Mouse (Mus musculus) CD4-positive, CD25-positive, alpha-beta regulatory T cell, adult 2 months (primary cell): ENCODE results near the gene Eif3b.

ENCODE experiments used
- DNase-seq: peaks from one replicate; pipeline ENCODE4 v3.0.0-alpha.2; 2012; ENCODE audit warnings: low read depth, low spot score

Gene Eif3b

GRCm38 (mm10) chr5:140481458-140481857, 62.3 kb downstream of the Eif3b start:
- no peak for DNase-seq

GRCm38 (mm10) chr5:140491142-140491541, 72.0 kb downstream of the Eif3b start:
- DNase-seq: no peak

DNA sequence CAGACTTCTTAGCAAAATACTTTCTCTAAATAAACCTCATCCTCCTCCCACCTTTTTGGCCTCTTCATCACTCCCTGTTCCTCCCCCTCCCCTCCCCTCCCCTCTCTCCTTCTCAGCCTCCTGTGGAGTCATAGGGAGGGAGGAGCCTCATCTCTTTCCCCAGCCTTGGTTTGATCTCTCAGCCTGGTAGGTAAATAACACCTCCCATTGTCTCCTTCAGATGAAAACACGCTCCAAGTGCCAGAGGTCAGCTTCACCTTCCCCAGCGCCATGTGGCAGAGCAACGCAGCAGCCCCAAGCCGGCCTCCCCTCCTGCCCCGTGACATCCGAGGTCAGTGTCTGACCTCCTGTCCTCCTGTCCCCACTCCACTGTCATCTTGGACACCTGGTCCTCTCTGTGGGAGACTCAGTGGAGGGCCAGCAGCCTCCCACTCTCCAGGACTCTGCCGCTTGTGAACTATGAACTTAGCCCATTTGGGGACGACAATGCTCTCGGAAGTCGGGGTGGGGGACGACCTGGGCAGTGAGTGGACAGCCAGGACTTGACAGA, 73.6 kb downstream of the Eif3b start:
- DNase-seq: no peak
